Mouse (Mus musculus): ENCODE measurements around the gene Grn.

GRCm38 (mm10) chr11:102461764-102462163 lies 31.6 kb downstream of the Grn start:
- TF ChIP-seq CEBPB (IDR thresholded peaks at IDR 0.05; ENCODE audit: insufficient read depth, poor library complexity, severe bottlenecking) = no peak
- no peak for TF ChIP-seq TCF3 (IDR thresholded peaks at IDR 0.05; ENCODE audit: insufficient read length, low read depth)
- no peak for TF ChIP-seq USF1 (IDR thresholded peaks at IDR 0.05; ENCODE audit: low read depth)
- TF ChIP-seq POLR2A (IDR thresholded peaks at IDR 0.05; ENCODE audit: insufficient read length, low read depth) = no peak
